8 mouse cellular contexts compared by ENCODE assay signal in the genomic region with DNA sequence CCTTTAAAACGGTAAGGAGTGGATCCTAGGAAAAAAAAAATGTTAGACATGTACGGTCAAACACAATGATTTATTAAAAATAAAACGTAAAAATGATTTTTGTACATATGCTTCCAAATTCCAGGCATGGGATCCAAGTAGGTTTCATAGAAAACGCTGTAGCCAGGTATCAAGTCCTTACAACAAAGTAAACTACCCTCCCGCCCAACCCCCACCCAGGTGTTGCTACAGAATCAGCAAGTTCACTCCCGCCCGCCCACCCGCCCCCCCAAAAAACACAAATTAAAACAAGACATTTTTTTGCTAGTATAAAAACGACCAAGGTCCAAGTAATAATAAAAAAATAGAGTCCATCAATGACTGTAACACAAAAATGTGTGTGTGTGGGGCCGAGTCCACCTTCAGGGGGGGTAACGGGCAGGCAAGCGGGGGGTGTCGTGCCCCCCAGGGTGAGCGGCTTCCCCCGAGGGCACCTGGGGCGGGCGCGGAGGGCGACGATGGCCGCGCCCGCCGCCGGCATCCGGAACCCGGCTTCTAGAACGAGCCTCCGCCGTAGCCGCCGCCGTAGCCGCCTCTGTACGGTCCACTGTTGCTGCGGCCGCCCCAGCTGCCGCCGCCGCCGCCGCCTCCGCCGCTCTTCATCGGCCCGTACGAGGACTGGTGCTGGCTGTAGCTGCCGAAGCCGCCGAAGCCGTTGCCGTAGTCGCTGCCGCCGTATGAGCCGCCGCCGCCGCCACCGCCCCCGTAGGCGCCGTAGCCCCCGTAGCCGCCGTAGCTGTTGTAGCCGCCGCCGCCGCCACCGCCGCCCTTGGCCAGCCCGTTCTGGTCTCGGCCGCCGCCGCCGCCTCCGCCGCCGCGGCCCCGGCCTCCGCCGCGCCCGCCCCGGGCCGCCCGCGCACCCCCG. TPM values are rescaled to one million over a fixed set of nuclear protein-coding genes. Genes with fewer than 3 reads are reported as not detected.
A peak's percentile ranks its signal among the peaks of the same experiment; 100 is the strongest.
DNase-seq lines count a peak whose midpoint lies in the region; ATAC-seq lines count a peak whose summit lies in the region.

No protein-coding gene starts in this region.

- H3K27ac ChIP-seq in heart, embryonic 11.5 days (ENCODE audit: low read depth, low read length): peak overlapping the region; percentile 100
- H3K27ac ChIP-seq in hindbrain, embryonic 13.5 days: peak overlapping the region; percentile 100
- H3K27ac ChIP-seq in midbrain, embryonic 11.5 days (ENCODE audit: low read depth, low read length): peak overlapping the region; percentile 99

- H3K4me1 ChIP-seq in heart, embryonic 11.5 days (ENCODE audit: control insufficient read depth, insufficient read depth, low read length): peaks cover 12% of the 10 kb centered on the region; the same call in 1 of the 2 replicates
- peaks cover 52% of the 10 kb centered on the region for H3K4me1 ChIP-seq in hindbrain, embryonic 13.5 days (replicated peaks)
- H3K4me1 ChIP-seq in midbrain, embryonic 11.5 days (ENCODE audit: control insufficient read depth, insufficient read depth, low read length): peaks cover 21% of the 10 kb centered on the region

- H3K9me3 ChIP-seq in heart, embryonic 11.5 days (replicated peaks; ENCODE audit: control insufficient read depth, low read length): no peaks in the 10 kb centered on the region
- no peaks in the 10 kb centered on the region for H3K9me3 ChIP-seq in hindbrain, embryonic 13.5 days
- H3K9me3 ChIP-seq in midbrain, embryonic 11.5 days (ENCODE audit: control insufficient read depth, low read length): no peaks in the 10 kb centered on the region

- DNase-seq in heart, postnatal 36 days: no peak
- peak; percentile 30 for DNase-seq in urinary bladder, postnatal 25 days (ENCODE audit: low spot score)
- no peak for DNase-seq in urinary bladder, adult 18-20 months (ENCODE audit: low spot score in 2 of 2)
- peak; percentile 89 for DNase-seq in midbrain, embryonic 11.5 days (ENCODE audit: low spot score, missing footprints)
- DNase-seq in thymus, postnatal 4 days: peak; percentile 71
- DNase-seq in urinary bladder, postnatal 36 days (ENCODE audit: low spot score in 2 of 2): no peak

- intact Hi-C loops in heart, postnatal 36 days (cut with DNase I): loop anchor here (5.0 kb wide), 1 partner anchor 275 kb away; a partner anchor contains a TSS

- no peak for ATAC-seq in heart, embryonic 11.5 days (replicated peaks; ENCODE audit: insufficient number of reproducible peaks, low FRiP score, low TSS enrichment)
- no peak for ATAC-seq in hindbrain, embryonic 13.5 days (ENCODE audit: low FRiP score)
- no peak for ATAC-seq in midbrain, embryonic 11.5 days (ENCODE audit: low FRiP score)

- H3K9ac ChIP-seq in heart, embryonic 11.5 days (ENCODE audit: low read depth, low read length): peak overlapping the region; percentile 100
- peak overlapping the region; percentile 99 for H3K9ac ChIP-seq in hindbrain, embryonic 13.5 days
- peak overlapping the region; percentile 100 for H3K9ac ChIP-seq in midbrain, embryonic 11.5 days (ENCODE audit: low read length)

- peak overlapping the region; percentile 75 for H3K4me2 ChIP-seq in heart, embryonic 11.5 days
- peak overlapping the region; percentile 69 for H3K4me2 ChIP-seq in hindbrain, embryonic 13.5 days
- H3K4me2 ChIP-seq in midbrain, embryonic 11.5 days: peak overlapping the region; percentile 71

- H3K4me3 ChIP-seq in heart, embryonic 11.5 days (ENCODE audit: low read depth, low read length): peak overlapping the region; percentile 98
- peak overlapping the region; percentile 98 for H3K4me3 ChIP-seq in hindbrain, embryonic 13.5 days
- peak overlapping the region; percentile 99 for H3K4me3 ChIP-seq in midbrain, embryonic 11.5 days (ENCODE audit: low read depth, low read length)

- WGBS in heart, embryonic 11.5 days (ENCODE audit: insufficient replicate concordance): under 1% methylated on average over 91 of the region's 92 CpGs
- under 1% methylated on average over 33 of the region's 92 CpGs for WGBS in hindbrain, embryonic 13.5 days
- WGBS in midbrain, embryonic 11.5 days: under 1% methylated on average over 54 of the region's 92 CpGs

- no peaks in the 10 kb centered on the region for H3K27me3 ChIP-seq in heart, embryonic 11.5 days (ENCODE audit: control insufficient read depth, insufficient read depth, low read length)
- H3K27me3 ChIP-seq in hindbrain, embryonic 13.5 days: no peaks in the 10 kb centered on the region
- no peaks in the 10 kb centered on the region for H3K27me3 ChIP-seq in midbrain, embryonic 11.5 days (ENCODE audit: control insufficient read depth, insufficient read depth, low read length)

- H3K36me3 ChIP-seq in heart, embryonic 11.5 days (ENCODE audit: control insufficient read depth, insufficient read depth, low read length): peaks cover 4% of the 10 kb centered on the region; the same call in 1 of the 2 replicates
- peaks cover 7% of the 10 kb centered on the region; the same call in 1 of the 2 replicates for H3K36me3 ChIP-seq in hindbrain, embryonic 13.5 days
- no peaks in the 10 kb centered on the region for H3K36me3 ChIP-seq in midbrain, embryonic 11.5 days (ENCODE audit: control insufficient read depth, insufficient read depth, low read length)

RNA-seq across cellular contexts. Expression of a gene that starts 1.2 kb away (rescaled TPM):
- polyA plus RNA-seq in heart, embryonic 11.5 days (2014; fragmentation: Nextera tagmentation; extraction: Ambion mirVana): 18.2 and 21.7 TPM in 2 replicates
- total RNA-seq in heart, postnatal 36 days (2021): 10 to 100 TPM; 62.0 to 76.3 TPM
- 67.5 and 68.8 TPM in 2 replicates for polyA plus RNA-seq in hindbrain, embryonic 13.5 days (2015; fragmentation: Nextera tagmentation; extraction: Ambion mirVana)
- 60.0 and 63.3 TPM in 2 replicates for polyA plus RNA-seq in midbrain, embryonic 11.5 days (2014; fragmentation: Nextera tagmentation; extraction: Ambion mirVana)

RNA-seq across cellular contexts. Expression of a gene that starts 13.7 kb away (rescaled TPM):
- polyA plus RNA-seq in heart, embryonic 11.5 days (2014; fragmentation: Nextera tagmentation; extraction: Ambion mirVana): 3.6 and 4.3 TPM in 2 replicates
- total RNA-seq in heart, postnatal 36 days (2021): 1 to 10 TPM; 1.7 to 2.5 TPM
- polyA plus RNA-seq in hindbrain, embryonic 13.5 days (2015; fragmentation: Nextera tagmentation; extraction: Ambion mirVana): 11.5 and 11.7 TPM in 2 replicates
- polyA plus RNA-seq in midbrain, embryonic 11.5 days (2014; fragmentation: Nextera tagmentation; extraction: Ambion mirVana): 2.6 and 3.2 TPM in 2 replicates

RNA-seq across cellular contexts. Expression of a gene that starts 30.3 kb away (rescaled TPM):
- 30.7 and 32.5 TPM in 2 replicates for polyA plus RNA-seq in heart, embryonic 11.5 days (2014; fragmentation: Nextera tagmentation; extraction: Ambion mirVana)
- 10 to 100 TPM; 25.0 to 26.6 TPM for total RNA-seq in heart, postnatal 36 days (2021)
- polyA plus RNA-seq in hindbrain, embryonic 13.5 days (2015; fragmentation: Nextera tagmentation; extraction: Ambion mirVana): 71.4 and 73.5 TPM in 2 replicates
- 59.1 and 63.1 TPM in 2 replicates for polyA plus RNA-seq in midbrain, embryonic 11.5 days (2014; fragmentation: Nextera tagmentation; extraction: Ambion mirVana)

Comparison
In these comparisons a context has a peak if more than half of its experiments do, and no peak if none do; other contexts are left out.
1. DNase-seq: peak in urinary bladder, postnatal 25 days (single experiment), midbrain, embryonic 11.5 days (single experiment) and thymus, postnatal 4 days (single experiment); none in heart, postnatal 36 days (0 of 2), urinary bladder, adult 18-20 months (0 of 2) and urinary bladder, postnatal 36 days (0 of 2).
2. Peak in every context shown above with its lines, with median percentiles within 50 percentile points of each other: H3K27ac ChIP-seq, H3K4me2 ChIP-seq, H3K4me3 ChIP-seq and H3K9ac ChIP-seq.